Comparison of ENCODE assay signal across 31 mouse cellular contexts in genomic region chr11:100710528-100710927, GRCm38 (mm10). TPM values are rescaled to one million over a fixed set of nuclear protein-coding genes. Genes with fewer than 3 reads are reported as not detected.
DNase-seq lines count a peak whose midpoint lies in the region; ATAC-seq lines count a peak whose summit lies in the region.
"Had no signal": no experiment of that assay in that cellular context is flagged by ENCODE, and none has a peak within 500 bp of the region (broad histone marks: within the 10 kb centered on the region; RNA-seq: fewer than 3 reads in every experiment).

No protein-coding gene starts in this region.

- no peaks in the 10 kb centered on the region for H3K9me3 ChIP-seq in limb, embryonic 12.5 days
- no peaks in the 10 kb centered on the region for H3K9me3 ChIP-seq in limb, embryonic 10.5 days (replicated peaks)
- no peaks in the 10 kb centered on the region for H3K9me3 ChIP-seq in neural tube, embryonic 13.5 days
- H3K9me3 ChIP-seq: forebrain, embryonic 10.5 days; forebrain, embryonic 13.5 days; hindbrain, embryonic 10.5 days; hindbrain, embryonic 13.5 days had no signal

- H3K4me1 ChIP-seq in limb, embryonic 12.5 days (replicated peaks) = peaks cover 35% of the 10 kb centered on the region
- H3K4me1 ChIP-seq in limb, embryonic 10.5 days = peaks cover 50% of the 10 kb centered on the region
- peaks cover 28% of the 10 kb centered on the region for H3K4me1 ChIP-seq in neural tube, embryonic 13.5 days (replicated peaks)

- intact Hi-C loops in heart, postnatal 36 days (cut with DNase I) = loop anchor here (10.0 kb wide), 1 partner anchor 354 kb away; no protein-coding TSS in a partner anchor

- no peak for ATAC-seq in limb, embryonic 12.5 days (ENCODE audit: insufficient number of reproducible peaks, insufficient read depth, low FRiP score, low TSS enrichment, low read depth)
- ATAC-seq in neural tube, embryonic 13.5 days (ENCODE audit: low read depth) = no peak
- ATAC-seq: activated CD4-positive, CD25-positive, alpha-beta regulatory T cell, adult 4 months; CD4-positive, CD25-positive, alpha-beta regulatory T cell, adult 4 months; forebrain, embryonic 13.5 days; forebrain, embryonic 16.5 days; hindbrain, embryonic 16.5 days had no signal

- H3K4me3 ChIP-seq in limb, embryonic 12.5 days (replicated peaks) = no peak overlapping the region
- H3K4me3 ChIP-seq in limb, embryonic 10.5 days = no peak overlapping the region
- no peak overlapping the region for H3K4me3 ChIP-seq in neural tube, embryonic 13.5 days

- H3K27me3 ChIP-seq in limb, embryonic 12.5 days = no peaks in the 10 kb centered on the region
- no peaks in the 10 kb centered on the region for H3K27me3 ChIP-seq in limb, embryonic 10.5 days (ENCODE audit: low read depth, poor library complexity, severe bottlenecking)
- H3K27me3 ChIP-seq in neural tube, embryonic 13.5 days = no peaks in the 10 kb centered on the region
- H3K27me3 ChIP-seq: forebrain, embryonic 13.5 days; hindbrain, embryonic 13.5 days had no signal

- H3K27ac ChIP-seq in limb, embryonic 12.5 days = no peak overlapping the region
- H3K27ac ChIP-seq in limb, embryonic 10.5 days = no peak overlapping the region
- H3K27ac ChIP-seq in neural tube, embryonic 13.5 days (replicated peaks) = no peak overlapping the region
- H3K27ac ChIP-seq: forebrain, embryonic 10.5 days; forebrain, embryonic 13.5 days; hindbrain, embryonic 10.5 days; hindbrain, embryonic 13.5 days had no signal

- H3K36me3 ChIP-seq in limb, embryonic 12.5 days = peaks cover 59% of the 10 kb centered on the region
- peaks cover 67% of the 10 kb centered on the region for H3K36me3 ChIP-seq in limb, embryonic 10.5 days
- H3K36me3 ChIP-seq in neural tube, embryonic 13.5 days = peaks cover 60% of the 10 kb centered on the region

- 91% methylated on average over 15 of the region's 15 CpGs for WGBS in limb, embryonic 12.5 days
- 90% methylated on average over 15 of the region's 15 CpGs for WGBS in limb, embryonic 10.5 days
- 92% methylated on average over 15 of the region's 15 CpGs for WGBS in neural tube, embryonic 13.5 days

- 0 out of 2 replicates have a peak overlapping the region, but pooled peaks have one; percentile 14 for H3K9ac ChIP-seq in limb, embryonic 12.5 days (replicated peaks)
- peak overlapping the region; percentile 81; the same call in 1 of the 2 replicates for H3K9ac ChIP-seq in neural tube, embryonic 13.5 days

- no peak overlapping the region for H3K4me2 ChIP-seq in limb, embryonic 12.5 days
- H3K4me2 ChIP-seq in neural tube, embryonic 13.5 days = no peak overlapping the region

- peak; percentile 92 for DNase-seq in heart, adult 11 months
- no peak for DNase-seq in heart, postnatal 36 days
- DNase-seq in limb, embryonic 10.5 days (ENCODE audit: low spot score) = no peak
- DNase-seq in neural tube, embryonic 10.5 days (ENCODE audit: extremely low spot score, low spot score) = no peak
- DNase-seq in lung, postnatal 25 days (ENCODE audit: low spot score) = no peak
- DNase-seq: adrenal gland, adult 8-10 months; adrenal gland, postnatal 25 days; cerebellum, adult 2 months; cerebellum, postnatal 10 days; gastrocnemius, postnatal 10 days; gastrocnemius, postnatal 36 days had no signal

RNA-seq across cellular contexts. Expression of gene Kat2a, which starts 1.7 kb away (rescaled TPM):
- total RNA-seq in heart, postnatal 36 days (2021) = 10 to 100 TPM; 12.4 to 13.0 TPM
- 64.0 and 65.8 TPM in 2 replicates for polyA plus RNA-seq in limb, embryonic 12.5 days (2016; fragmentation: Nextera tagmentation; extraction: Ambion mirVana)
- 77.2 and 87.7 TPM in 2 replicates for polyA plus RNA-seq in limb, embryonic 10.5 days (2016; fragmentation: Nextera tagmentation; extraction: Ambion mirVana)
- polyA plus RNA-seq in neural tube, embryonic 13.5 days (2015; fragmentation: Nextera tagmentation; extraction: Ambion mirVana) = 54.7 TPM in 2 replicates

RNA-seq across cellular contexts. Expression of gene Hspb9, which starts 3.1 kb away (rescaled TPM):
- under 1 TPM in 1 of 2 experiments, not detected in 1; 0.43 TPM for total RNA-seq in heart, postnatal 36 days (2021)
- polyA plus RNA-seq in limb, embryonic 12.5 days (2016; fragmentation: Nextera tagmentation; extraction: Ambion mirVana) = 0.47 TPM in 1 of 2 replicates, not detected in the other
- 0.31 and 0.56 TPM in 2 replicates for polyA plus RNA-seq in limb, embryonic 10.5 days (2016; fragmentation: Nextera tagmentation; extraction: Ambion mirVana)
- 0.43 TPM in 1 of 2 replicates, not detected in the other for polyA plus RNA-seq in neural tube, embryonic 13.5 days (2015; fragmentation: Nextera tagmentation; extraction: Ambion mirVana)
- total RNA-seq: adrenal gland, postnatal 25 days; gastrocnemius, adult 18-20 months; gastrocnemius, postnatal 10 days; gastrocnemius, postnatal 36 days; granulocyte monocyte progenitor cell, adult 5-6 weeks; heart, postnatal 25 days had no signal
- polyA plus RNA-seq: brain, embryonic 14.5 days; cerebellum, adult 2 months; embryonic facial prominence, embryonic 11.5 days; embryonic facial prominence, embryonic 14.5 days; forebrain, embryonic 13.5 days; forebrain, embryonic 16.5 days; heart, embryonic 11.5 days; heart, embryonic 14.5 days; heart, postnatal 0 days; hindbrain, embryonic 13.5 days had no signal

RNA-seq across cellular contexts. Expression of gene Dhx58, which starts 6.5 kb away (rescaled TPM):
- total RNA-seq in heart, postnatal 36 days (2021) = 1 to 10 TPM in 1 of 2 experiments, under 1 TPM in 1; 0.75 to 2.8 TPM
- 3.3 and 3.8 TPM in 2 replicates for polyA plus RNA-seq in limb, embryonic 12.5 days (2016; fragmentation: Nextera tagmentation; extraction: Ambion mirVana)
- 3.1 and 4.4 TPM in 2 replicates for polyA plus RNA-seq in limb, embryonic 10.5 days (2016; fragmentation: Nextera tagmentation; extraction: Ambion mirVana)
- 2.1 and 4.1 TPM in 2 replicates for polyA plus RNA-seq in neural tube, embryonic 13.5 days (2015; fragmentation: Nextera tagmentation; extraction: Ambion mirVana)

RNA-seq across cellular contexts. Expression of gene Zfp385c, which starts 18.3 kb away (rescaled TPM):
- under 1 TPM in 1 of 2 experiments, not detected in 1; 0.28 TPM for total RNA-seq in heart, postnatal 36 days (2021)
- polyA plus RNA-seq in limb, embryonic 12.5 days (2016; fragmentation: Nextera tagmentation; extraction: Ambion mirVana) = 0.70 and 0.74 TPM in 2 replicates
- 0.15 and 0.16 TPM in 2 replicates for polyA plus RNA-seq in limb, embryonic 10.5 days (2016; fragmentation: Nextera tagmentation; extraction: Ambion mirVana)
- polyA plus RNA-seq in neural tube, embryonic 13.5 days (2015; fragmentation: Nextera tagmentation; extraction: Ambion mirVana) = 0.10 and 0.21 TPM in 2 replicates
- total RNA-seq: granulocyte monocyte progenitor cell, adult 5-6 weeks had no signal
- polyA plus RNA-seq: C2C12 had no signal

RNA-seq across cellular contexts. Expression of gene Rab5c, which starts 27.5 kb away (rescaled TPM):
- 10 to 100 TPM; 54.3 to 62.1 TPM for total RNA-seq in heart, postnatal 36 days (2021)
- 14.3 and 24.3 TPM in 2 replicates for polyA plus RNA-seq in limb, embryonic 12.5 days (2016; fragmentation: Nextera tagmentation; extraction: Ambion mirVana)
- polyA plus RNA-seq in limb, embryonic 10.5 days (2016; fragmentation: Nextera tagmentation; extraction: Ambion mirVana) = 13.1 and 16.8 TPM in 2 replicates
- 30.0 and 35.1 TPM in 2 replicates for polyA plus RNA-seq in neural tube, embryonic 13.5 days (2015; fragmentation: Nextera tagmentation; extraction: Ambion mirVana)
